Mouse (Mus musculus) kidney, adult 8-10 months (tissue): ENCODE results near the gene Nr5a2.

Source experiments
- DNase-seq, 2 experiments: peaks; one replicate each; pipeline ENCODE4 v3.0.0; 2022

The Nr5a2 gene

DNA sequence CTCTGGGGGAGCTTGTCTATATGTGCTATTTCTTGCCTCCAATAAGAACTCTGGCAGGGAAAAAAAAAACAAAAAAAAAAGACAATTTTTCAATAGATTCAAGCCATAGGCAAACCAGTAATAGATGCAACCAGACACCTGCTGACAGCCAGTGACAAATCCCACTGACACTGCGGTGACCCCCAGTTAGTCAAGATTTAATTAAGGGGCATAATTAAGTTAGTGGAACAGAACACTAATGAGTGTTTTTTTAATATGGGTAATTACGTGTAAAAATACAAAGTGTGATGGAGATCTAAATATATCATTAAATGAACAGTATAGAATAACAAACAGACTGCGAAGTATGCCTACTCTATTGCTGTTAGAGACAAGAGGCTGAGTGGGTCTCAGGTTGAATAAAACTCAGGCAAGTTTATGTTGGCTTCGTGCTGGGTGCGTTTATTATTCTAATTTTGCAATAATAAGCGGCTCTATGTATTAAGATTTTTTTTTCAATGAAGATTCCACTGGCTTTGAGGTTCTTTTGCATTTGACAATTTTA lies 50.7 kb downstream of the Nr5a2 start:
- no peak for DNase-seq

DNA sequence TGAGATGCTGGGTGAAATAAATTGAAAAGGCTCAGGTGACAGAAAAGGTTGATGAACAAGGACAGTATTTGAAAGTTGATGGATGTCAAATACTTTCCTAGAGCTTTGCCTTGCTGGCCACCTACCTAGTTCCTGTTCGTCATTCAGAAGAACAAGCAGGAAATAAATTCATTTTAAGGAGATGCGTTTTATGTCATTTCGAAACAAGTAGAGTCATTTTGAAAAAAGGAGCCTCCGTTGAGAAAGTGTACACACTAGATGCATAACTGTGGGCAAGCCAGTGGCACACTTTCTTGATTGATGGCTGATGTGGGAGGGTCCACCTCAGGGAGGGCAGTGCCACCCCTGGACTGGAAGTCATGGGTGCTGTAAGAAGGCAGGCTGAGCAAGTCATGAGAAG lies 62.1 kb downstream of the Nr5a2 start:
- DNase-seq: no peak

DNA sequence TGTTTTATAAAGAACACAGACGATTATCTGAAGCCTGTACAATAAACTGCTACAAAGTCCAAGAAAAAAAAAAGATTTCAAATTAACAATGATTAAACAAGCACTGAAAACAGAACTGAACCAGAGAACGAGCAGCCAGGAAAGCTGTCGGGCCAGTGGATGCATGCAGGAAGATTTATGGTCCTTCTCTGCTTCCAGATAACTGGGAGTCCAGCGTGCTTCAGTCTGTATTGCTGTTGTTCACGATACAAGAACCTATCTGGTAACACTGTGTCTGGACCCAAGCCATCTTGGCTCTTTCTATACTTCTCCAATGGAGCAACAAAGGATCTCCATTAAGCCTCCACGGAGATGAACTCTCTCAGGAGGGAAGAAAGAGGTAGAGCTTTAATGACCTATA lies 63.9 kb downstream of the Nr5a2 start:
- DNase-seq: peak; percentile 24 to 38

DNA sequence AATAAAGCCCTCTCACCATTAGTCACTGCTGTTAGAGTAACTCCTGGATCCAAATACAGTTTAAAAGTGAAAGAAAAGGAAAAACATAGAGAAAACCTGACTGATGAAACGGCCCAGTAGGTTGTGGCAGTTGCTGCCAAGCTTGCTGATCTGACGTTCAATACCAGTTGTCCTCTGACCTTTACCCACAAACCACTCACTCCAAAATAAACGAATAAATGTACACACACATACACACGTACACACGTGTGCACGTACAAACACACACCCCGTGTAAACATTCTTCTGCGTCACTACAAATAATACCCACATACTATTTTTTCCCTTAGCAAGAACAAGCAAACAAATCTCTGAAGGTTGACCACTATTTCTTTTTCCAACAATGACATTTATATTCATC lies 64.4 kb downstream of the Nr5a2 start:
- DNase-seq: no peak

DNA sequence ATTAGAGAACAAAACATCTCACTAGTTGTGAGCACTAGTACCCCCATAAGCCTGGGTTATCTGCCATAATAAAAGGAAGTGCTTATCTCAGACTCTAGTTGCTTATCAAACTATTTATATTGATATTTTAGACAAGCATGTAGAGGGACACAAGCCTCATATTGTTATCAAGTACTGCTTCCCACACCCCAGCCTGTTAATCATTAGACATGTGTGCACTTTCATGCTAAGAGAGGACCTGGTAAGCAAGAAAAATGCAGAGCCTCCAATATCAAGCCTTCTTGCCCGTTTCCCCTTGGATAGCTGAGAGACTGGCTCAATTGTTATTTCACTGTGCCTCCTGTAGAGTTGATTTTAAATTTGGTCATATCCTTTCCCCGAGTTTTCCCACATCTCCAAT lies 65.5 kb downstream of the Nr5a2 start:
- no peak for DNase-seq

DNA sequence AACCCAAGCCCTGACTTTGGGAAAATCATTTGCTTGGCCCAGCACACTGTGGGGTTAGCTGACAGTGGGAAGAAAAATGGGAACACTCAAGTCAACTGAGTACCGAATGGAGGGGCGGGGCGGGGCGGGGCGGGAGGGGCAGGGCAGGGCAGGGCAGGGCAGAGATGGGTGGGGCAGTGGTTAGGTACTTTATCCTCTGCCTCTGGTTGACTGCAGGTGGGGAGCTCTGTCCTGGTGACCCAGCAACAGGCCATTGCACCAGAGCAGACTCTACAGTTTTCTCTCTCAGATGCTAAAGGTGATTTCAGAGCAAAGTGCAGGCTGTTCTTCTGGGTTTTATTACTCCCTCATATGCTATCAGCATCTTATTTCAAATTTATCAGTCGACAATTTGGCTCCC lies 67.1 kb downstream of the Nr5a2 start:
- no peak for DNase-seq

DNA sequence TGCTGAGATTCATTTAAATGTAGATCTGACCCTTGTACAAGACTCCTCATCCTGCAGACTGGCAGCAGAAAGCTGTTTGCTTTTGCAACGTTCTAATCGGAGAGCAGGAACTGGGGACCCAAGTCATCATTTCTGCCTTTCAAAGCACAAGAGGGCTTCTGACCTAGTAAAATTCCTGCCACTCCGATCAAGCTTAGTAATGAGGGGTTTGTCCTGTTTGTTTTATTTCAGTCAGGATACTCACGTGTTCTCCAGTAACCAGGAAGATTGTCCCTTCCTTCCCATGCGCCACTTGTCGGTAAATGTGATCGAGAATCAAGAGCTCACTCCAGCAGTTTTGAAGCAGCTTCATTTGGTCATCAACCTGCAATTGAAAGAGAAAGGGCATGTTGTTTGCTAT lies 69.8 kb downstream of the Nr5a2 start:
- no peak for DNase-seq

DNA sequence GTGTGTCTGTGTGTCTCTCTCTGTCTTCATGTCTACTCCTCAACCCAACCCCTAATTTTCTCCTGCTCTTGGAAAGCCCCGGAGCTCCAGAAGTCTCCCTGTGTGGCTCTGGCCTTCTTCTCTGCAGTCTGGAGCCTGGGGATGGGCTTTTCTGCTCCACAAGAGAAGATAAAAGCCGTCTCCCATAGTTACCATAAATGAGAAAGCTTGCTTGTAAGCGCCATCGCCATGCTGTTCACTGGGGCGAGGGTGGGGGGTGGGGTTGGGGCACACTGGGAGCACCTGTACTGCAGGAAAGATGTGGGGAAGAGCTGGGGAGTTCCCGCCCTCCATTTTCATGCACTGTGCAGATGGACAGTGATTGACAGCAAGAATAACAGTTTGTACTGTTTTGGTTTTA lies 71.5 kb downstream of the Nr5a2 start:
- no peak for DNase-seq

DNA sequence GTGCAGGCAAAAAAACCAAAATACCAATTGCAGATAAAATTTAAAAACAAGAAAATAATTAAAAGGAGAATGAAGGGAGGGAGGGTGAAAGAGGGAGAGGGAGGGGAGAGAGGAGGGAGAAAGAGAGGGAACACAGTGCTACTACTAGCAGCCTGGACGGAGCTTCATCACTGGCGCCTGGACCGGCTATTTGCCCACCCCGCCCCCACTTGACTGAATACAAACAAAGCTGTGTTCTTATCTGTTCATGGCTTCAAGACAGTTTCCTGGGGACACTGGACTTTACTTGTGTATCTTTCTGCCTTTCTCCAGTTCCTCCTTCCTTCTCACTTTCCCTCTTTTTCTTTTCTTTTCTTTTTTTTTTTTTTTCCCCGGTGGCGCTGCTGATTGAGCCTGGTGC lies 73.6 kb downstream of the Nr5a2 start:
- no peak for DNase-seq

DNA sequence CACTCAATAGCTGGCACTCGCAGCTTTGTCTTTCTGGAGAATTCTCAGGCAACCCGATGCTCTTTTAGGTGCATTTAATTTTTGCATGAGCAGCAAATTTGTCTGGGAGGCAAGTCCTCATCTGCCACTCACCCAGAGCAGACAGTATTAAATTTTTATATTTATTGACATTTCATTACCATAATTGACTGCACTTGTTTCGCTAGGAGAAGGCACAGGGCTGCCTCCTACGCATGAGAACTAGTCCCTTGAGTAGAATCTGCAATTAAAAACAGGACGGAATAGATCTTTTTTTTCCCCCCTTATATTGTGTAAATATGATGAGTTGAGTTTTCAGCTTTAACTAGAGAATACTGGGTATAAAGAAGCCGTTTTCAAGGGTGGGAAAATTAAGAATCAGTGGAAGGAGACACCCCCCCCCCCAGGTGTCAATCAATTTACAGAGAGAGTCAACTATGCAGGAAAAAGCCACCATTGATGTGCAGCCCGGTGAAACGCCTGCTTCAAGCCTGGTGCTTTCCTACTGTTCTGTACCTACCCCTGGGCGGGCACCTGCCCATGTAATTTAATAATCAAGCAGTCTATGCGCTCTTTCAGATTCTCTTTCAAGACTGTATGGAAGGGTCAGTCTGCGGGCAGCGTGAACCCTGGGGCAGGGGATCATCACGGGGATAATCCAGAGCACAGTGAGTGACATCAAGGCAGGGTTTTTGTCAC lies 76.6 kb downstream of the Nr5a2 start:
- DNase-seq: no peak

DNA sequence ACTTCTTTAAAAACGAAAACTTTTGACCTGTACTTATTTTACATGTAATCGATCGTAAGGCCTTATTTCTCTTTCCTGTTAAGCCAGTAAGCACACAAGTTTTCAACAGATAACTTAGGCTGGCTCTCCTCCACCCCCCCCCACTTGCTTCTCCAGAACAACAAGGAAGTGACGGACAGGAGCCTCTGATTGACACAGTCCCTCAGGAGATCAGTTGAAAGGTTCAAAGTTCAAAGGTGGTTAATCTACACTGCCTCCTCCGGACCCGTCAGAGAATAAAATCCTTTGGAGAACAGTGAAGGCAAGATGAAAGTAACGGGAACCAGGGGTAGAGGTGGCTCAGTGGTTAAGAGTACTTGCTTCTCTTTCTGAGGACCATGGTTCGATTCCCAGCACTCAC lies 80.0 kb downstream of the Nr5a2 start:
- no peak for DNase-seq

DNA sequence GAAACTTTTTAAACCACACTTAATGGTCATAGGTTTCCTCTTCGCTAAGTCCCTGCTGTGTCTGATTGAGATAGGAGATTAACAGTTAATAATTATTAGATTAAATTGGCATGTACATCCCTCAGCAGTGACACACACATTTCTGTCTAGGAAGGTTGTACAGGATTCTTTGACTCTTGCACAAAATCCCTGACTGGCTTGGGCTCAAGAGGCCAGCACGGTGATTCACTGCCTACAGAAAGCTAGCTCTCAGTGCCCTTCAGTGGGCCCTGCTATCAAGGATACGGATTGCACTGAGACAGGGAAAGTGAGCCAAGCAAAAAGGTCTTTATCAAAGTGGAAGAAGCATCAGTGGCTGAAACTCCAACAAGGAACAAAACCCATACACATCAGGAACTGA lies 85.2 kb downstream of the Nr5a2 start:
- no peak for DNase-seq

DNA sequence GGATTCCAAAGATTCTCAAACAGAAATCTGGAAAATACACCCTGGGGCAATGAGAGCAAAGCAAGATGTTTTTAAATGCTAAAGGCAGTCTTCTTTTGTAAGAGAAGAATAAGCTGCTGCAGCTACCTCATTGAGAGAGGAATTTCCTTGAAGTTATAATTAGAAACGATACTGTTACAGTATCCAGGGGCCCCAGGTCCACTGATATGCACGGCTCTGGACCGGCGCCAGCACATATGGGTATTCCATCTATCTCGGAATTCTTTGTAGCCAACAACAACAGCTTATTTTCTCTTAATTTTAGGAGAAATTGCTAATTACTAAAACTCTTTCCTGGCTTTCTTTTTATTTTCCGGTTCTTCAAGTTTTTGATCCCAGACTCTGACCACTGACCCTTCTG lies 91.3 kb downstream of the Nr5a2 start:
- no peak for DNase-seq

DNA sequence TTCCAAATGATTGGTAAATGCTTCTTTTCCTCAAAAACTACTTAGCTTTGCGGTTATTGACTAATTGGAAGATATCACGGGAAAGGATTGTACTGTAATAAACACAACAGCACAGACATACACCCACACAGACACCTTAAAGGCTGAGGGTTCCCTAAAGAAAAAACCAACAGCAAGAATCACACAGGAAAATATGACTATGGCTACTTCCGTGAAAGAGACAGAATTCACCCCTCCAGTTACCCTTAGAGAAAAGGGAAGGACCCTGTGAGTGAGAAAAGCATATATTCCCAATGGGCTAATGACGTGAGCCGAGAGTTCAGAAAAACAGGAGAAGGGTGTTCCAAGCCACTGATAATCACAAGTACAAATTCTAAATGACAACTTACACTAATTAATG lies 92.0 kb downstream of the Nr5a2 start:
- no peak for DNase-seq

DNA sequence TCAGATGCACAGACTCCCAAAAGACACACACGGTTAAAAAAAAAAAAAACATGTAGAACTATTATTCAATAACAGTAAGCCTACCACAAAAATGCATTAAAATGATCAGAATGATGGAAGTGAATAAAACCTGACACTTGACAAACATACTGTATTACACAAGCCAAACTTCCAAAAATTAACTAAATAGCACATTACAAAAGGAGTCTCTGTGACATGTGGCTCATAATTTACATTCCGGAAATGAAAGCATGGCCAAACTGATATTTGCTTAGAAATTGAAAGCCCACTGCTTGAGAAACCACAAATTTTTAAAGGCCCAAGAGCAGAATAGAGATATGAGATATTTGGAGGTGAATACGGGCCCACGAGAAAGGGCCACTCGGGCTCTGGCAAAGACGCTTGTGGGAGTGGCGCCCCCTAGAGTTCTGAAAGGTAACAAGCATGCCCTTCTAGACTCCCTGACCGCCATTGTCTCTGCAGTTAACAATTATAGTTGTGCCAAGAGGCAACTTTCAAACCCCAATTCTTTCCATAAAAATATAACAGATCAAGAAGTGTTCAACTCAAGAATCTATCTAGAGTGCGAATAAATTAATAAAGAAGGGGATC lies 93.7 kb downstream of the Nr5a2 start:
- DNase-seq: peak in 1 of 2 experiments; percentile 6

DNA sequence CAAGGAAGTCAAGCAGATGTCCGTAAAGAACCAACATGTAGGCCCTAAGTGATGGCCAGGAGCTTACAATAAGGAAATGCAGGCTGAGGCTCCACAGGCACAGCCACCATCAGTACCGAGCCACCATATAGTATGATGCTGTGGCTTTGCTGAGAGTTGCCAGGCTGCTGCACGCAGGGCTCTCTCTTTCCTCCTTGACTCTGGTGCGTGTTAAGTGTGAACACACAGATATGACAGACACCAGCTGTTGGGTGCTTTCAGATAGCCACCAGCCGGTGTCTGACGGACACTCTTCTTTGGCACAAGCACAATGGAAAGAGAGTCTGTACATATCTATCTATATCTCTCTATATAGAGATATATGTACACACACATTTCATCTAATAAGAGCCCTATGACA lies 97.0 kb downstream of the Nr5a2 start:
- no peak for DNase-seq

DNA sequence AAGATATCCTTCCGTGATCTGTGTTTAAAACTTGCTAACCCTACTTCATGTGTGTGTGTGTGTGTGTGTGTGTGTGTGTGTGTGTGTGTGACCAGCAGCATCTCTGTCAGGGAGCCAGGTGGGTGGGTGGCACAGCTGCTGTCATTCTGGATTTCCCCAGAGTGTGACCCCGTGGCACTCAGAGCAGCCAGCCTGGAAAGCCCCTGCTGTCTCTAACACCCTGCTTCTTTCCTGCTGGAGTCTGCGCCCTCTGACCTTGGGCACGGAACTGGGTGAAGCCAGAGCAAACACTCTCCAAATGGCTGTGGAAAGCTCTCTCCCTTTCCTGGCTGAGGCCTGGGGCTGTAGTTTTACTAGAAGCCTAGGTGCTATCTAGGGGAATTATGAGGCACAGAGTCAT lies 100.8 kb downstream of the Nr5a2 start:
- DNase-seq: peak in 1 of 2 experiments; percentile 2

DNA sequence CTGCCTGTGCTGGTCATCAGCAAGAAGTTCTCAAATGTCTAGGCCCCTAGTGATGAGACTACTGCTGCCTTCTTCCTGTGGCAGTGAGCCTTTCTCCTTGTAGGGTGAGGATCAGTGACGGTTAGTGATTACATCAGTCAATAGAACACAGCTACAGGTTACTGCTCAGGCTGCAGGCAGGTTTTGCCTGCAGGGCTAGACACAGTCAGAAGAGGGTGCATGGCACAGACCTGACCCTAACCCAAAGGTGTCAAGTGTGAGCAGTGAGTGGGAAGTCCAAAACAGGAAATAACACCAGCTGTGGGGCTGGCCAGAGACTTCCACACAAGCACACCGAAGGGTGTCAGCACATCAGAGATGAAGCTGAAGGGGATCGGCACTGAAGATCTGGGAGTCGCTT lies 101.5 kb downstream of the Nr5a2 start:
- DNase-seq: no peak

DNA sequence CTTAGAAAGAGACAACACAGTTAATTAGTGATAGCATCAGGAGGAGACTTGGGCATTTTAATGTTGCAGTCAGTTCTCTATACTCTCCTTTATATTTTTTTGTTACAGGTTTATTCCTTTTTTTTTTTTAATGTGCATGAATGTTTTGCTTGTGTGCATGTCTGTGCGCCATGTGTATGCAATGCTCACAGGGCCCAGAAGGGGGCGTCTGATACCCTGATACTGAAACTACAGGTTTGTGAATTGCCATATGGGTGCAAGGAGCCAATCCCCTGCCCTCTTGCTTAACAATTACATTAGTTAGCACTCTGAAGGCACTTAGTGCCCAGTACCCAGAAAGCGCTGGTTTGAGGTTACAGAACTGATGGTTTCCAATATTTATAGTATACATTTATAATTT lies 104.1 kb downstream of the Nr5a2 start:
- no peak for DNase-seq

DNA sequence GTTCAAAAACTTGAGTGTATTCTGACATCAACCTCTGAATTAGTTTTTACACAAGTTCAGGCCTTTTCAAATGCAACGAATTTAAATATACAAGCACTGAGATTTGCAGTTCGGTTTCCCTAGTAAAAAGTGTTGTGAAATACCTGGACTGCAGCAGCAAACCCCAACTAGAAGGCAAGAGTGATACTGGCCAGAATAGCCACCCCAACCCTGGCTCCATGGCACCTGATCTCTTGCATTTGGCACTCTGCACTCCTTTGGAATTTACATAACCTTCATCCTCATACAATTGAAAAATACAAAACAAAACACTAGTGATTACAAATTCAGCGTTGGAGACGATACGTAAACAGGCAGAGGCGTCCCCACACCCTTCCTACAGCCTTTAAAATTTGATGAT lies 111.5 kb downstream of the Nr5a2 start:
- no peak for DNase-seq

DNA sequence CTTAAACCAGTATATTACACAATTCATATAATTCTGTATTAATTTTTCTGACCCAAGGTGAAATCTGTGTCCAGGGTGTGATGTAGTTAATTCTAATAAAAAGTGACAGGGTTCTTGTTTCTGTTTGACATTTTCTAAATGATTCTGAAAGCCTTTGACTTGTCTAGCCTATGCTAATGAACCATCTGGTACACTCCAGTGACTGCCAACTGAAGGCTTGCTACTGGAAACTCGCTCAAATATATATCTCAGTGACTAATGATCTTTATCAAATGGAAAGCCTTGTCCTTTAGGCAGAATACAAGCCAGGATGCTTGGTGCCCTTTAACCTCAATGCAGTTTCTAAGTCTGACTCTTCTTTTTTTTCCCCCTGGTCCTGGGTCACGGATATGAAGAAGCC lies 114.2 kb downstream of the Nr5a2 start:
- DNase-seq: no peak

DNA sequence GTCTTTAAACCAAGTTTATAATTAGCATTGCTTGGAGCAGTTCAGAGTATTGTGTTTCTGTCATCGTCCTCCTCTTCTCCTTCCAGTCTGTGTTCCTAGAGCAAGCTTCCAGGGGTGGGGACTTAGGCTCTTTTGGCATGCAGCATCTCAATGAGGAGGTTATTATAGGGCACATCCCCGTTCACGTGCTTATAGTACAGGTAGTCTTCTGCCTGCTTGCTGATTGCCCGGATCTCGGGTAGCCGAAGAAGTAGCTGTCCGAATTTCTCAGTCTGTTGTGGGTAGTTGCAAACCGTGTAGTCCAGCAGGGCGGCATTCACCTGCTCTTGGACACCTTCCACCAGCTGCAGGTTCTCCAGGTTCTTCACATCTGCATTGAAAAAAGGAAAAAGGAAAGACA lies 114.9 kb downstream of the Nr5a2 start:
- DNase-seq: no peak

DNA sequence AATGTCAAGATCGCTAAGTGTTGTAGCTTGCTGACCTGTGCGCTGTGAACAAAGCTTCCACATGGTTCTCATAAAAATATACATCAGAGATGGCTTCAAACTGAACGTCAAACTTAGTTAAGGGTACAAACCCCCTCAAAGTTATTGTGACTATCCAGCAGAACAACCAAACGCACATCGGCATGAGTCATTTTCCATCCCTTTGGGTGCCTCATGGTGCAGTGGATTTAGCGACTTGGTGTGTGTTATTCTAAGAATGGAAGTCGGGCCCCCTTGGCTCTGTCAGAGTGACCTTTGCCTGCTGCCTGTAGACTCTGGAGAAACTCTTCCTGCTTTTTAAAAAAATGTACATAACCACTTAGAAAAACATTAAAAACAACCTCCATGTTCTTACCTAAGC lies 119.7 kb downstream of the Nr5a2 start:
- DNase-seq: no peak

DNA sequence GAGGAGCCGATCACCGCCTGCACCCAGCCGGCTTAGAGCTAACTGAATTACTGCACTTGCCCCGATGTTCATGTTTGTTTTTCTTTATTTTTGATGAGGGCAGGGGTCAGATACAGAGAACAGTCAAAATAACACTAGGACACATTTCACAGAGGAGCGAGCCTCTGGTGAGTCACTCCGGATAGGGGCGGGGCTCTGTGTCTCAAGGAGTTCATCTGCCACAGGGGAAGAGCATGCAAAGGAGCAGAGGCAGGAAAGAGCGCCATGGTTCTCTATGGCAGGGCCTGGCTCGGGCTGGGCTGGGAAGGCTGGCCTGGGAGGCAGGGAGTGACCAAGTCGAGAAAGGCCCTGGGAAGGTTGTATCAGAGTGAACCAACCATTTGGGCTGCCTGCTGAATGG lies 121.0 kb downstream of the Nr5a2 start:
- peak; percentile 8 to 22 for DNase-seq
